Mouse (Mus musculus) thymus, postnatal 10 days (tissue): ENCODE data around the gene Srsf5.
A peak's percentile ranks its signal among the peaks of the same experiment; 100 is the strongest.
"Not testable (repeated sequence)": the region's sequence is repeated elsewhere in the genome, so short reads cannot be mapped to it uniquely, and the experiment has no call there.

Source experiments
- DNase-seq, 2 experiments: peaks; one replicate each; pipeline ENCODE4 v3.0.0; 2021; ENCODE audit warnings: low spot score in 2 of 2

Gene Srsf5

DNA sequence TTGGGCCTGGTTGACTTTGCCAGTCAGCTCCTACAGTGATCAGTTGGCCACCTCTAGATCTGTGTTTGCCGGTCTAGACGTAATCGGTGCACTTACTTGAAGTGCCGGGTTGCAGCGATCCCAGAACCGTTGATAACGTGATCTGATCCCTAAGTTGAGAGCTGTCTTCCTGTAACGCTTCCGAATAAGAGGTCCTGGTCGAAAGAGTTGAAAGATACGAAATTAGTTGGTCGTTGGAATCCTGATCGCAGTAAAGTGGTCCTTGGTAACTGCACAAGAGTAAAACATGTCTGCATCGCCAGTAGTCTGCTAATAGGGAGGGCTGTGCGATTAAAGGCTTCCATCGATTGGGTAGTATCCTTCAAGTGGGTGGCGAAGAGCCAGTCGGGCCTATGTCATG lies 2.9 kb downstream of the Srsf5 start:
- DNase-seq = no peak

- not testable (repeated sequence) for DNase-seq
Observed at GRCm38 (mm10) chr12:80949603-80950002, 4.3 kb downstream of the Srsf5 start.

DNA sequence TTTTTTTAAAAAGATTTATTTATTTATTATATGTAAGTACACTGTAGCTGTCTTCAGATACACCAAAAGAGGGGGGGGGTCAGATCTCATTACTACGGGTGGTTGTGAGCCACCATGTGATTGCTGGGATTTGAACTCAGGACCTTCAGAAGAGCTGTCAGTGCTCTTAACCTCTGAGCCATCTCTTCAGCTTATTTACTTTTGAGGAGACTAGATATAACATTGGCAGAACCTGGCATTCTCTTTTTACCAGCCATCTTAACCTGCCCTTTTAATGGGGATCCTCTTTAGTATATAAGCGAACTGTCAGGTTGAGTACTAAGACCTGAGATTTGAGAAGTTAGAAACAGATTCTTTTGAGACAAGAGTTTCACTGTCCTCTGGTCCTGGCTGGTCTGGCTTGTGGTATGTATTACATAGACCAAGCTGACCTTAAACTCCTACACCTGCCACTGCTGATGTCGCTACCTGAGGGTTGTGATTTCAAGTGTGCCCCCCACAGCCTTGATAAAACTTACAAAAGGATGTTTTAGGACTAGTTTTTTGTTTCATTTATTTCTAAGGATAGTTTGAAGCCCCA lies 6.4 kb downstream of the Srsf5 start:
- no peak for DNase-seq

DNA sequence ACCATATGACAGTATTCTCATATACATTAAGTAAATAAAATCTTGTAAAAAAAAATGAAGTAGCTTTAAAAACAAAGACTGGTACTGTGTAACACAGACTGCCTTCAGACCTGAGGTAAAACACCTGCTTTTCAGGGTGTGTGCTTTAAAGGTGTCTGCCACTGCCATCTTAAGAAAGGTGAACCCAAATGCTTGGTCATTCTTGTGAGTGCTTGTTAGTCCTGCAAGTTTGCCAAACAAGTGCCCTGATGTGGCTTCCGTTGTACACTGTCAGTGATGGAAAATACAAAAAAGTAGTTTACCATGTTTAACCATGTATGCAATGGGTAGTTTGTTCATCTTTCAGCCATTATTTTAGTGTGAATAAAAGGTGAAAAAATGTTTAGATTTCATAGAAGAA lies 7.2 kb downstream of the Srsf5 start:
- no peak for DNase-seq

DNA sequence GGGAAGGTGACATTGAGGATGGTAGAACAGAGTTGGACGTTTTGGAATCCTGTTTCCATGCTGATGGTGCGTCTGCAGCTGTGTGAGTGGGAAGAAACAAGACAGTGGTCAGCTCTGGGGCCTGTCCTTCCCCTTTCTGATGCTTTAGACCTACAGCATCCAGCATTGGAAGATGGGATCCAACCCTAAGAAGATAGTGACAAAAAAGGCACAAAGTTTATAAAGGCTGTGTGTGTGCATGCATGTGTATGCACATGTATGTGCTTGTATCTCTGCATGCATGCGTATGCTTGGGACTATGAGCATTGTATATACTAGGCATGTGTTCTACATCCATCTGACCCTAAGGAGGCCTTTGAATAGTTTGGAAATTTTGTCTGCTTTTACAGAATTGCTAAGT lies 10.7 kb downstream of the Srsf5 start:
- no peak for DNase-seq

DNA sequence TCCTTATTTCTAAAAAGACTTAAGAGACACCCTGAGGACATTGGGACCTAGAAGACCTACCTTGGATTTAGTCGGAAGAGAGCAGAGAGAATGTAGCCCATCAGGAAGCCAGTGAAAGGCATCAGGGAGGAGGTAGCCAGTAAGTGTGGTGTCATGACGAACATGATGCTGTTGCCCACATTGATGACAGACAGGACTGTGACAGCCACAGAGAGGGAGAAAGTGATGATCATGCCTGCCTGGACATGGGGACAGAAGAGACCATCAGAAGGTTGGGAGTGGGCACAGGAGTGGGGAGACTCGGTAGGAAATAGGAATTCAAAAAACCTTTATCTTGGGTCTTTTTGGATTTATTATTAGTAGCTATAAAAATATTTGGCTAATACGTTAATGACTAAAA lies 12.7 kb downstream of the Srsf5 start:
- no peak for DNase-seq

GRCm38 (mm10) chr12:80962566-80962965 lies 17.3 kb downstream of the Srsf5 start:
- DNase-seq = no peak

DNA sequence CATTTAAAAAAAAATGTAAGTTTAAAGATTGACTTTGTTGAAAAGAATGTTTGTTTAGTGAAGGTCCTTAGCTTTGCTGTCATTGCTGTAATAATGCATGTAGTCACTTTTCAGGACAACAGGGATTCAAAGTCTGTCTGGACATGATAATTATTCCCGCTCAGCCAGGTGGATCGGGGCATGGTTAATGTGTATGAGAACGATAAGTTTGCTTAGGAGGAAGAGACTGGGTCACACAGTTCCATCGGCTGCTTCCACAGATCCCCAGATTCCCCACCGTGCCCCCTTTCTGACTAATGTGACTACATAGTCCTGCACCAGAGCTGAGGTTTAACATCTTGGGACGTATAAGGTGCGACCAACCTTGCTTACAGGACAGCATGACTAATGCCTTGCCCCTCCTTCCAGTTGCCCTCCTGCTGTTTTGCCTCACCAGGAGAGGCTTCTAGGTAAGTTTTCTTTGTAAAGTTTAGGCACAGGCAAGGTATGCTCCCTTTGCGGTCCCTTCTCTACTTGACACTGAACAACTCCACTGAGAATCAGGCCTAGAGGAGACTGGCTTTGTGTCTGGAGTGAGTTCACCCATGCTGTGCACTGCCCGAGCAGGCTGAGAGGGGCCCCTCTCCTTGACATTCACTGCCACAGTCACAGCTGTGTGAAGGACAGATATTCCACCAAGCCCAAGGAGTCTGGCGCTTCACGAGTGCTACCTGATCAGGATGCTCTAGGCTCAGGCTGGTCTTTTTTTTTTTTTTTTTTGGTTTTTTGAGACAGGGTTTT lies 20.9 kb downstream of the Srsf5 start:
- no peak for DNase-seq

- DNase-seq = no peak
Observed at GRCm38 (mm10) chr12:80967918-80968317, 22.6 kb downstream of the Srsf5 start.

GRCm38 (mm10) chr12:80968605-80969004 lies 23.3 kb downstream of the Srsf5 start, which contains the start of gene Slc10a1:
Slc10a1 (minus strand) TSS chr12:80968705.
- DNase-seq = no peak

- no peak for DNase-seq
Observed at GRCm38 (mm10) chr12:80970181-80970705, 24.9 kb downstream of the Srsf5 start.

DNA sequence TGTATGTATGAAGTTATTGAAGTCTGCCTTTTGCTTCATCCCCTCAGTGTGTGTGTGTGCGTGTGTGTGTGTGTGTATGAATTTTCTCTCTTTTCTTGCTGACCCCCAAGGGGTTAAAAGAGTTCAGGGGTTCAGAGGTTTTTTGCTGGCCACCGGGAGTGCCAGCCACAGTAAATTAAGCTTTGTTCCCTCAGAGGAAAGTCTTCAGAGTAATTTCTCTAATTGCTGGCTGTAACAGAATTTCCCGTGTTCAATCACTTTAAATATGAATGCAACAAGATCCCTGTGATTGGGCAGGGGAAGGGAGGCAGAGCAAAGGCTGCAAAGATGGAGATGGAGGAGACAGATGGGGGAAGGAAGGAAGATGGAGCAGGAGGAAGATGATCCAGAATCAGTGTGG lies 26.5 kb downstream of the Srsf5 start:
- no peak for DNase-seq

- DNase-seq = no peak
Observed at GRCm38 (mm10) chr12:80975939-80976671, 30.8 kb downstream of the Srsf5 start.

DNA sequence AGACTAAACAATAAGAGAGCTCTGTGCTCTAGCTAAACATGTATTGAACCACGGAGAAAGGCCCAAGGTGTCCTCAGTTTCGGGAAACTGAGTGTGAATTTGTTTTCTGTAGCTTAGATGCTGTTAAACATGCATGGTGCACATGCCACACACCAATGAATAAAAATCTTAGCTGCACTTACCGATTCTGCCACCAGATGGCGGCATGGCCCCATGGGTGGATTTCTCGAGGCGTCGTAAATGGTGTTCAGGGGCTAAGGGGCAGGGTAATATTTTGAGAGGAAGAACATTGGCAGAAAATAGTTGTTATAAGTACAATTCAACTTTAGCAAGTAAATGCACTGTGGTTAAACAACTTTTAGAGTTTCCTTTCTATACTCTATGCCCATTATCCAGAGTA lies 37.0 kb downstream of the Srsf5 start:
- peak; percentile 52 to 82 for DNase-seq

DNA sequence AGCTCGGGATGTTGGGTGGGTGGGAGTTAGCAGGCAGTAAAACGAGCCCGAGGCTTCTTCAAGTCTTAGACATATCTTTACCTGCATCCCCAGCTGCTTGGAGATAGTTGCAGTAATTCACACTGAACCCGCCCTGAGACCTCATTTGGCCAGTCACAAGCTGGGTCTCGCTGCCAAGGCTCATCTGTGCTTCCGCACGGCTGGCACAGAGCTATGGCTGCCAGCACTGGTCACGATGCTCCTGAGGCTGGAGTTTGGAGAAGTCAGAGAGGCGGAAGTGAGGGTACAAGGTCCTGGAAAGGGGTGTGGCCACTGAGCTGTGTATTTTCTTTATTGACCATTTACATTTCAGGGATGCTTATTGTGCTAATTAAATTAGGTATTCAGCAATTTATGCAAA lies 38.4 kb downstream of the Srsf5 start:
- DNase-seq = no peak

DNA sequence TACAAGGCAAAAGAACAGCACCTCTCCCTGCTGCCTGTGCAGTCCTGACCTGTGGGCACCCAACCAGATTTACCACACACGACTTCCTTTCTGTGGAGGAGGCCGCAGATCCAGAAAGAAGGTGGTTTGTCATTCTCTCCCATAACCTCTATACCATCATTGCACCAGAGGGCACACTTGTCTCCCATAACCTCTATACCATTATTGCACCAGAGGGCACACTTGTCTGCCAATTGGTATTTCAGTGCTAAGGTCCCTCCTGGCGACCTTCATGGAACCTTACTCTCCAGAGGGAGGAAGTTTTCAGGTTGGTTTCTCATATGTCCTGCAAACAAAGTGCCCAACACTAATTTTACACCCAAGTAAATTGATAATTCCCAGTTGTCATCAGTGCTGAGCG lies 41.3 kb downstream of the Srsf5 start:
- no peak for DNase-seq

DNA sequence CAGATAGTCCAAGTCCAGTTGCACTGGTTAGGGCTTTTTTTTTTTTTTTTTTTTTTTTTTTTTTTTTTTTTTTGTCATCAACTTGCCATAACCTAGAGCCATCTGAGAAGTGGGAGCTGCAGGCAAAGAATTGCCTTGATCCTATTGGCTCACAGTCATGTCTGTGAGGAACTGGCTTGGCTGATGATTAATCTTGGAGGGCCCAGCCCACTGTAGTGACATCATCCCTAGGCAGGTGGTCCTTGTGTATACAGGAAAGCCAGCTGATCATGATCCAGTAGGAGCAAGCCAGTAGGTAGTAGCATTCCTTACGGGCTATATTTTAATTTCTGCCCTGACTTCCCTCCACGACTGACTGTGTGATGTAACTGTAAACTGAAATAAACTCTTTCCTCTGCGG lies 43.0 kb downstream of the Srsf5 start:
- DNase-seq = no peak

- no peak for DNase-seq
Observed at GRCm38 (mm10) chr12:80990901-80991445, 45.7 kb downstream of the Srsf5 start.

DNA sequence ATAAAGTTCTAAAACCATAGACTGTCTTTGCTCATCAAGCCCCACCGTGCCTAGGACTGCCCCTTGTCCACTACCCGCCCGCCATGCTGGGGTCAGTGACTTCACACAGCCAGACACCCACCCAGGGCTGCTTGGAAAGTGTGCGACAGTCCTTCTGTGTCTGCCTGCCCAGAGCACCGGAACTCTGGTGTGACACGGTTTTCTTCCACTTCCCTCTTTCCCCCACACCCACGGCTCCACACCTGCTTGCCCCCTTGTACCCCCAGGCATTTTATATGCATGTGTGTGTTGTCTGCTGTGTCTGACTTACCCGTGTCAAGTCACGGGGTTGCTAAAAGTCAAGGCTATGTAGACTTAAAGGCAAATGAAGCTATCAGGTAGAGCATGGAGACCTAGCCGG lies 46.5 kb downstream of the Srsf5 start:
- peak; percentile 16 to 22 for DNase-seq

DNA sequence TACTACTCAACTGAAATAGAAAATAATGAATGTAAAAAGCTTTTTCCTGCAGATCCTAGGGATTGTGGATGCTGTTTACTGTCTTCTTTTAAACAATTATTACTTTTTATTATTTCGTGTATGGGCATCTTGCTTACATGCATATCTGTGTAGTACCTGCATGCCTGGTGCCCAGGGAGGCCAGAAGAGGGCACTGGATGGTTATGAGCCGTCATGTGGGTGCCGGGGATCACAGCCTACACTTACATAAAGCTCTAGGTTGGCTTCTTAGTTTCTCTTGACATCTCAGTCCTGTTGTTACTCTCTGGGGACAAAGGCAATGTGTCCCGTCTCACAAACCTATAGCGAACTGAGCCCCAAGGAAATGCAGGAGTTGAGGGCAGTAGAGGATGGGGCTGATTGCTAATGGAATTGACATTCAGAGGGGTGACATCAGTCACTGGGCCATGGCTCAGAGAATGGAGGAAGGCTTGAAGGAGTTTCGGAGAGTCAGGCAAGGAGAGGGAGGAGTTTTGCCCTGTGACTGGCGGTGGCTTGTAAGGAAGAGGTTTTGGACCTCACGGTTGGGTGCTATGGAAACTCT lies 47.3 kb downstream of the Srsf5 start:
- DNase-seq = peak; percentile 22 to 31

DNA sequence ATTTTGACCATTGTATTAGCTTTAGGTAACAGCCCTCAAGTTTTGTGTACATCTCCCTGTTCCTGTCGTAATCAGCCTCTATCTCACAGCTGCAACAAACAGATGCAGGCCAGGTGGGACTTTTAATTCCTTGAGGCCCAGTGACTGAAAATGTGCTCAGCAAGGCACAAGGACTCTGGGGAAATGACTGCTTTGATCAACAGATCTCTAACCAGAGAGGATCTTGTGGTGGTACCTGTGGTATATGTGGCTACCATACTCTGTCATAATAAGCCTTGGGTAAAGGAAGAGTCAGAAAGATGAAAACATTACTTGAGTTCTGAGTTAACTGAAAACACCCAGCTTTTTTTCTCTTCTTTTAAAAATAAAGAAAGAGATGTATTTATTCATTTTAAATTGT lies 48.5 kb downstream of the Srsf5 start:
- peak; percentile 25 to 37 for DNase-seq

- DNase-seq = no peak
Observed at GRCm38 (mm10) chr12:80995326-80995725, 50.0 kb downstream of the Srsf5 start.
